Mouse (Mus musculus): Measurements from ENCODE around the gene Eipr1. TPM values are rescaled to one million over a fixed set of nuclear protein-coding genes. Genes with fewer than 3 reads are reported as not detected.

Eipr1 gene
- total RNA-seq, 2 experiments from 2014 or later, result 14.8 to 15.5 TPM

DNA sequence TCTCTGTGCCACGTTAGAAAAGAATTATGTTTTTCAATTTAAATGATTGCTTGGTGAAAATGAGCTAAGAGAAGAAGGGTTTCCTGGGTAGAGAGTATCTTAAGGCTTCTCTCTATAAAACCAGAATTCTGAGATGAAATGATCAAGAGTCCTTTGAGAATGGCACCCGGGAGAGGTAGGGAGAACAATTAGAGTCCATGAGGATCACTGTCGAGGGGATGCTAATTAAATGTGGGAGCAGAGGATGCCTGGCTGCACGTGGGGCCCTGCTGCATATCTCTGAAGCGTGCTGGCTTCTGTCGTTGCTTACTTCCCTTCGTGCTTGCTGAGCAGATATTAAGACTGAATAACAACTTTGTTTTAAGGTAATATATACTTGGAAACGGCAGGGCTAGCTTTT, 23.5 kb downstream of the Eipr1 start:
- DNase-seq, result no peak

DNA sequence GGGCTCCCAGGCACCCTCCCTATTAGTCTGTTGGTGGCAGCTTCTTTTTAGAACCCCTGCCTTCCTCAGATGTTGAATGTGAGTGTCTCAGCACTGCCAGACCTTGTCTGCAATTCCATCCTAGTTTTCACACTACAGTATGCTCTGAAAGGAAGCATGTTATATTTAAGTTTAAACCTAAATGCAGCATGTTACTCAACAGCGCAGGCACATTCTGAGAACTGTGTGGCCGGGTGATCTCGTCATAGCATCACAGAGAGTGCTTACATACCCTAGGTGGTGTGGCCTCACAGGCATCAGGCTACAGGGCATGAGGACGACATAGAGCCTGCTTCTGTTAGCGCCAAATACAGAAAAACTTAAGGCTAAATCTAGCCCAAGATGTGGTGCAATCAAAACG, 24.0 kb downstream of the Eipr1 start:
- no peak for DNase-seq

DNA sequence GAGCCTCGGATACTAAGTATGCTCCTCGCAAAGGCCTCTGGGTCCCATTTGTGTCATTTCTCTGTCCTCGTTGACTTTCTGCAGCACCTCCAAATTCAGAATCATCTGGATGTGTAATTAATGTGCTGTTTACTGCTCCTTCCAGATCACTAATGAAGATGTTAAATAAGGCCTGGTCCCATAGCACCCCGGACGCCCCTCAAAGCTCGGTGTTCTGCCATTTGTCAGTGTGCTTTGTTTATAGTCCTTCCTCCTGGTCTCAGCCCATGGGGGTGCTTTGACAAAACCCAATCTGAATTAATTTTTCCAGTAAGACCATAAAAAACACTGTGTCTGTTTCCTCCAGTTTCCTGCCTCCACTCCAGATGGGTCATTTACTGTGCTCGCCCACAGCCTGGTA, 28.6 kb downstream of the Eipr1 start:
- no peak for DNase-seq

DNA sequence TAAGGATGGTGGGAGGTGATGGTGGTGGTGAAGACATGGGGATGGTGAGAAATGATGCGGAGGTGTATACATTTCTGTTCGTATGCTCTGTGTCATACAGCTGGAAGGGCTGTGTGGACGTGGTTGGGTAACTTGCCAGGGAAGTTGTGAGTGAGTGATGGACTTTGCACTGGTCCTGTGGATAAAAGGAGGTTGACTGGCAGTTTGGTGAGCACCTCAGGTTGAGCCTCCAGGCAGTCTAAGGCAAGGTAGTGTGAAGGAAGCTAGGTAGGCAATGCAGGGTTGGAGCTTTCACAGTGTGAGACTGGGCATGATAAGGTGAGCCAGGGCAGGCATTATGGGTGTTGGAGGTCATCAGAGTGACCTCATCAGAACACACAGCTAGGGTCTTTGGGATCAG, 31.0 kb downstream of the Eipr1 start:
- DNase-seq, result no peak

DNA sequence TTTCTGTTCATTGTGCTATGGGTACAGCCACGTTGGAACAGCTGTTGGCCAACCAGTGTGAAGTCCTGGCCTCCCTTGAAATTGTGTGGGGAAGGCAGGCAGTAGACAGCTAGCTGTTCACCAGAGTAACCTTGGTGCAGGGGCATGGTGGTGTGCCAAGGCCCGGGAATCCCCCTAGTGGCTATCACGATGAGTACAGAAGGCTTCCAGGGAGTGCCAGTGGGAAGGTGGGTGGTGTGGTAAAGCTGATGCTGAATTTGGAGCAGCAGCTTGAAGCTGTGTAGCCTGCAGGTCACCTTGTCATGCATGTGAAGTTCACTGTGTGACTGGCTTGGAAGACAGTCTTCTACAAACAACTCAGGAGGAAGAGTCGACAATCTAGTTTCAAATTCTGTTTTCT, 32.8 kb downstream of the Eipr1 start:
- DNase-seq, result peak; percentile 62

DNA sequence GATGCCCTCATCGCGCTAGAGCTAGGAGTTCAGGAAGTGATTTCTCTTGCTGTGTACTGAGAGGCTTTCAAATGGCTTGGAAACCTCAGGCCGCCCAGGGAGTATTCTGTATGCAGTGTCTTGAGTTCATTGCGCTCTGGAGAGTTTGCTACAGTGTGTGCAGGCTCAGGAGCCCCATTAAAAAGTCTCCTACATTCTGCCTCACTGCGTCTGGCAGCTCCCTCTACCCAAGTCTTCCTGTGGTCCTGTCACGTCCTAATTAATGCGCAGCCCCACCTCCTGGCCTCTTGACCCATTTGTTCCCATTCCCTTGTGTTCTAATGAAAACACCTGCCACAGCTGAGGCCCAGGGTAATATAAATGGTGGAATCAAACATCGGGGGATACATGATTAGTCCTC, 33.3 kb downstream of the Eipr1 start:
- DNase-seq, result no peak

DNA sequence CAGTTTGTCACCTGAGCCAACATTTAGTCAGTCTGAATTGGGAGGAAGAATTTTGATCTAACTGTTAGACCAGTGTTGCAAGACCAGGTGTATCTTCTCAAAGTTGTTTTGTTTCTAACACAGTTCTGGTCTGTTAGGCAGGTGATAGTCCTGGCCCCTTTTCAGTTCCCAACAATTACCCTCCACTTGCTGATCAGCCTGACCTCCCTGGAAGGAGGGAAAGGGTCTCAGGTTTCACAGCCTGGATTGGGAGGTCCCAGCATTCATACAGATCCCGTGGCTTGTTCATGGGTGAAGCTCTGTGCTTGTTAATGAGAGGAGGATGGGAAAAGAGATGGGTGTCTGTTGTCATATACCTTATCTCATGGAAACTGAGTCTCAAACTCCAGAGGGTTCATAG, 33.7 kb downstream of the Eipr1 start:
- no peak for DNase-seq

DNA sequence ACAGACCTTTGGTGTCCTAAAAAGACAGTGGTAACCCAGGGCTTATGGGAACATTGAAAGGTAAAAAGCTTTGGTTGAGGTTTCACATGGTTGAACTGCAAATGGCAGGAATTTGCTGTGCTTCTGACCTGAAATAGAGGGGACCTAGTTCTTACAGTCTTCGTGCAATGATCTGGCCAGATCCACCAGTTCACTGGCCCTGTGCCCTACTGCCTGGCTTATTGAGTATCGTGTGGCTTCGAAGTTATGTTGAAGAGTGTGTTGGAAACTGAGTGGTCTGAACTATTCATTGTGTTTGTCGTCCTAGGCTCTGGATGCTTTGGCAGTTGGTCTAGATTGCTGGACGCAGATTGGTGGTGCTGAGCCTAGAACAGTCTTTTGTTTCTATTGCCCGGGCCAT, 34.7 kb downstream of the Eipr1 start:
- DNase-seq, result no peak

DNA sequence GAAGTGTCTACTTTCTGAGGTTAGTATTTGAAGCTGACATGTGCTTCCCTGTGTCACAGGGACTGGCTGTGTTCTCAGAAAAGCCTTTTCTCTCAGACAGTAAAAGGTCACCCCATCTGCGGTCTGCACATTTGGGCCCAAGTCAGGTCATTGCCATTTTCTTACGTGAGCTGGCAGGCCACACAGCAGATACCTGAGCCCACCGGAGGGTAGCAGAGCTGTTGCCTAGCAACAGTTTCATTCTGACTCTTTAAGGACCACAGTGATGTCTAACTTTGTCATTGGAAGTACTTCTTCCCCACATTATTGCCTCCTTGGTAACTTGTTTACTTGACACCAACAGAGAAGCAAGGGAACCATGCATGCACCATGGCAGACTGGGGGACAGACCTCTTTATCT, 41.0 kb downstream of the Eipr1 start:
- DNase-seq, result no peak

DNA sequence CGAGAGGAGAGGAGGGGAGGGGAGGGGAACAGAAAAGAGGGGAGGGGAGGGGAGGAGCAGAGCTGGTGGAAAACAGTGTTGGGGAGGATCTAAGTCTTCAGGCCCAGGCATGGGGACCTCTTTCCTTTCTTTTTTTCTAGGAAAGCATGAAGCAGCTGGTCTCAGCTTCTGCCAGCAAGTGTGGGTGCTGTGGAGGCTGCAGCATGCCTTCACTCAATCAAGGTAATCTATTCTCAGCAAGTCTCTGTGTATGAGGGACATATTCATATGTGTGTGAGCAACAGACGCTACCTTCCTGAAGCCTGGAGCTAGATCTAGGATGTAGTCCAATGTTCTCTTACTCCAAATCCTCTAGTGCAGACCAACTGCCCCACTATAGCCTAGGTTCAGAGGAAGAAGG, 42.1 kb downstream of the Eipr1 start:
- no peak for DNase-seq

DNA sequence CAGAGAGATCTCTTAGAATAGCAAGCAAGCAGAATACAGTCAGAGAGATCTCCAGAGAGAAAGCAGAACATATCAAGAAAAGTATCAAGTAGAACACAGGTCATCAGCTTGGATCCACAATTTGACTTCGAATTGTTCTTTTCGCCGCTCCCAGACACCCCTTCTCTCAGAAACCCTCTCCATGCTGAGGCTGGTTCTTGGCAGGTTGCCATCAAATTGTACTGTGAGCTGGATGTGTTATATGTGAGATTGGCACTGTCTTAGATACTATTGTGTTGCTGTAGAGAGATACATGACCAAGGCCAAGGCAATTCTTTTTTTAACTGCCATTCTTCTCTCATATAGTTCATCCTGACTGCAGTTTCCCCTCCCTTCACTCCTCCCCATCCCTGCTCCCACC, 43.4 kb downstream of the Eipr1 start:
- DNase-seq, result no peak

DNA sequence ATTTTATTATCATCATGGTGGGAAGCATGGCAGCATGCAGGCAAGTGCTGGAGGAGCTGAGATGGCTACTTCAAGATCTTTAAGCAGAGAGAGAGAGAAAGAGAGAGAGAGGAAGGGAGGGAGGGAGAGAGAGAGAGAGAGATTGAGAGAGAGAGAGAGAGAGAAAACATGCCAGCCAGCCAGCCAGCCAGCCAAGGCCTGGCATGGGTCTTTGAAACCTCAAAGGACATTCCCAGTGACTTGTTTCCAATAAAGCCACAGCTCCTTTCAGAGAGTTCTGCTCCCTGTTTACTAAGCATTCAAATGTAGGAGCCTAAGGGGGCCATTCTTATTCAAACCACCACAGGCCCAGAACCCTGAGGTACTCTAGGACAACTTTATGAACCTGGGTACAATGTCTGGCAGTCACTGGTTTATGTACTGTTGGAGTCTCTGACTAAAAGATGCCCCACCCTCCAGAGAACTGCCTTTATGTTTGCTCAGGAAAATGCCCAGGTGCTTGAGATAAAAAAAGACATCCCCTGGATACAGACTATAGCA, 45.3 kb downstream of the Eipr1 start:
- DNase-seq, result no peak

DNA sequence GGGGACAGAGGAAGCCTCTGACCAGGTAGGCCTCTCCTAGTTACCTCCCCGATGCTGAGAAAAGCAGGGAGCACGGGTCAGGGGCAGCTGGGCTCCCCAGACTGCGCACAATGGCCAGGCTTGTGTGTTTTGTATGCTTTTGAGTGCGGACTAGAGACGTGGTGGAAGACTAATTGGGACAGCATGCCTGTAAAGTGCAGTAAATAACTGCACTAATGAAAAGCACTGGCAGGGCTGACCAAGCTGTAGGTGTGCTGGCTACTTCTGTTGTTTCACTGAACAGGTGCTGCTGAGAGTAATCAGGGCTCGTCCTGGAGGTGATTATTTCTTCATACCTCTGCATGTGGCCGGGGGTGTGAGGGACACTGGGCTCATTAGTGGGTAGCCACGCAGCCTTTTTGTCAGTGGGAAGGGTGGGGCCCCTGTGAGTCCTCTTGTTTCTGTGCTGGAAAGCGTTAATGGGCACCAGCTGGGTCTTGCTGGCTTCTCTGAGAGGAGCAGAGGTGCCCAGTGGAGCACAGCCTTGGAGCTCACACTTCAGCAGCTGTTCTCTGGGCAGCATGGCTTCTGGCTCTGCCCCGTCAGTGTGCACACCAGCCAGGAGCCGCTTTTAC, 48.3 kb downstream of the Eipr1 start:
- no peak for DNase-seq

DNA sequence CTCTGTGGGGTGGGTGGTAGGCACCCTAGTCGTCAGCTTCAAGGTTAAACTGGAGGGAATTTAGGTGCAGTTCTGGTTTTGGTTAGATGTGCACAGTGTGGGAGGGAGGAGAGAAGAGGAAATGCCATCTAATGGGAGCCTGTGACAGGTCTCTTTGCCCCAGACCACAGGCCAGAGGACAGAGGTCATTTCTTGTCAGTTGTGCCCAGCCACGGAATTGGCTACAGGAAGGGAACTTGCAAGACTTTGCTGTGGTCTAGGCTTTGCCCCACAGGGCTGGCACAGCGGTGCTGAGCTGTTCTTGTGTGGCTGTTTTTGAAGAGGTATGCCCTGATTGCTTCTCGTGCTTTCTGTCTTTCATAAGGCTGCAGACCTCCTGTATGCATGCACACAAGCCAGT, 48.8 kb downstream of the Eipr1 start:
- DNase-seq, result no peak

DNA sequence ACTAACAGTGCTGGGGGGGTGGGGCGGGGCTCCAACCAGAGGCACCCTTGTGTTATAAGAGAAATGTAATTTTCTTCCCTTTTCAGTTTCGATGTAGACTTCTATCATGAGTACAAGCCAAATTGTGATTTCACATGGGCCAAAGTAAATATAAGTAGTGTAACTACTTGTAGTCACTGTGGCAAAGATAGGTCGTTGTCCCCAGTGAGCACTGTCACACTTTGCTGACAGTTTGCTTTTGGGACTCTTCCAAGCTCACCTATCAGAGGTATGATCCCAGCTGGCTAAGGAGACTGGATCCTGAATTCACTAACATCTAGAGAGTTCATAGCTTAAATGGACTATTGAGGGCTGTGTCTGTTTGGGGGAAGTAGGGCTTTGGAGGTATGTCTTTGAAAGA, 49.3 kb downstream of the Eipr1 start:
- no peak for DNase-seq

DNA sequence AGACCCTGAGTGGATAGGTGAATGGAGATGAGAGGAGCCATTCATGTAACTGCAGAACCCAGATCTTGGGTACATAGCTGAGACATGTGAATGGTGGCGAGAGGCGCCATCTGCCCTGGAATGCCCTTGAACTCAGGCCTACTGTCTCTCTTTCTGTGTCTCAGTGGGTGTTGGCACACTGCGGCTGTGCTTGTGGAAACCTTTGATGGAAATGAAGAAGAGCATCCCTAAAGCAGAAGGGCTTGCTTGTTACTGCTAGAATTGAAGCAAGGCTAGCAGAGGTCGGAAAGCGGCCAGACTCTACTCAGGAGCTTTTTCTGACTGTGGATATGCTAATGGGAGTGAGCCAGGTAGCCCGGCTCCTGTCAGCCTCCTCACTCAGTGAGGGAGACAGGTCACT, 50.1 kb downstream of the Eipr1 start:
- DNase-seq, result no peak

DNA sequence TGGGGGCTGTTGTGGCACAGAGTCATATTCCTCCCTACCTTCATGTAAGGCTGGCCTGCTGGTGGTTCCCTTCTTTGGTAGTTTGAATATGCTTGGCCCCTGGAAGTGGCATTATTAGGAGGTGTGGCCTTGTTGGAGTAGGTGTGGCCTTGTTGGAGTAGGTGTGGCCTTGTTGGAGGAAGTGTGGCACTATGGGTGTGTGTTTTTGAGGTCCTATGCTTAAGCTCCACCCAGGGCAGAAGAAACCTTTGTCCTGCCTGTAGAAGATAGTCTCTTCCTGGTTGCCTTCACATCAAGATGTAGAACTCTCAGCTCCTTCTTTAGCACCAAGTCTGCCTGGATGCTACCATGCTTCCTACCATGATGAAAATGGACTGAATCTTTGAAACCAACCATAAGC, 51.4 kb downstream of the Eipr1 start:
- DNase-seq, result no peak

DNA sequence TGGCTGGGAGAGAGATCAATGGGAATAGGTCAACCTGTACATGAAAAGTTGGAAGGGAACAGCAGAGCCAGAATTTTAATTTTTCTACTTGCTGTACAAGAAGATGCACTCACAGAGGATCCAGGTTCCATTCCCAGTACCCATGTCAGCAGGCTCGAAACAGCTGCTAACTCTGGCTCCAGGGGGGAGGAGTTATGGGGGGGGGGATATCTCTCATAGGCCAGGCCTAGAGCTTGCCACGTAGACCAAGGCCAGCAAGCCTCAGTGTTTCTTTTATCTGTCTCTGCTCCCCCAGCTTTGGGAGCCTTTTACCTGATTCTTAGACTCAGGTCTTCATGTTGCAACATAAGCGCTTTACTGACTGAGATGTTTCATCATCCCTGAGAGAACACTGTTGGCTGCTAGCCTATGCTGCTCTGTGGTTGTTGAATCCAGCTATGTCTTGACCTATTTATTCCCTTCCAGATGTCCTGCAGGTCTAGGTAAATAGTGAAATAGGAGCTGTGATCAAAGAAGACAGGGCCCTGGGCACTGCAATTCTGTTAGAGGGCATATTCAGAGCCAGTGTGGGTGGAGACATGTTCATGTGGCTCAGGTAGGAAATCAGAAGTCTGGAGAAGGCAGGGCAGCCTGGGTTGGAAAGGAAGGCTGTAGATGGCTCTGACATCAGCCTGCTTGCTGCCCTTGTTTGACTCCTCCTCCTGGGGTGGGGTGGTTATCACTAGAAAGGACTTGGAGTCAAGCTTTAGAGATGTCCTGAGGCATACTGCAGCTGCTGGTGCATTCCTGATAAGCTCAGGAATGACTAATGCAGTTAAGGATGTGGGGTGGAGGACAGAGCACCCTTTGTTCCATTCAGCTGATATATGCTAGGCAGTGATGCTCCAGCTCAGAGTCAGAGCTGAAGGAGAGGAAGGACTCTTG, 53.2 kb downstream of the Eipr1 start:
- DNase-seq, result peak; percentile 49

DNA sequence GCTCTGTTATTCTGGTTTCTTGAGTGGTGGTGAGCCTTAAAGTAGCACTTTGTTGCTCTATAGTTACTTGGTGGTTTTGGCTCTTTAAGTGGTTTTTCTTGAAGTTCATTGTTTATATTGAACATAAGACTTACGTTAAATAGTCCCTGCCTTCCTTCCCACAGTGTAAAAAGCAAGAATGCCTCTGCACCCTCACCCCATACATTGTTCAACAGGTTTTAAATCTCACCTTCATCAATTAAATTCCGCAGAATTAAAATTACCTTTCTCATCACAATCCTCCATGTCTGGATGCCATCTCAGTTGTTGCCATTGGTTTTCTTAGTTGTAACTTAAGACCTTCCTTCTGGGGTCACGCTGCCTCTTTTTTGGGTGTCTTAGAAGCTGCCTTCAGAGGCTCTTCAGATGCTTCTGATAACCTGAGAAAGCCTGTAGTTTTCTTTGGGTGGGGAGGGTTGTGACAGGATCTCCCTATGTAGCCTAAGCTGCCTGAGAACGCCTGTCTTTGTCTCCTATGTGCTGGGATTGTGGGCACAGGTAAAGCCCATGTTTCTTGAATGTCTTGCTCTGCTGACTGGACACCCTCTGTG, 57.3 kb downstream of the Eipr1 start:
- no peak for DNase-seq

DNA sequence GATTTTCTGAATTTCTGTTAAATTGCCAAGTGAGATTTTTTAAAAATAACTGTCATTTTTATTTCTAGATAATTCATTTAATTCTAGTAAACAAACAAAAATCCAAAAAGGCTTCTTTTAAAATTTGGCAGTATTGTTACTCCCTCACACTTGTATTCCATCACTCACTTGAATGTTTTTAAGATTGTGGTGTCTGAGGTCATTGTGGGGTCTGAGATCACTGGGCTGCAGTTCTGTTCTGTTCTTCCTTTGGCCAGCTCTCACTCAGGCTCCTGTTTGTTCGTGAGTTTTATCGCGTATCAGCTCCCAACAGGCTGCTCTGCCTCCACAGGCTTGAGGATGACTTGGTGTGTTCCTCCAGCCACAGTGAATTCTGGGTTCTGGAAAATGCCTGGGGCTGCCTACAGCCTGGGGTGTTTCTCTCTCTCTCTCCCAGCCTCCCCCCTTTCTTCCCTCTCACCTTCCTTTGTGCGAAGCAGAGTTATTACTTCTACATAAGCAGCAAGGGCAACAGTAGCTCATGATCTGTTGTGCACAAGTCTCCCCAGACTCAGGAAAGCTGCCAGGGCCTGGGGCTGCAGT, 58.2 kb downstream of the Eipr1 start:
- no peak for DNase-seq

DNA sequence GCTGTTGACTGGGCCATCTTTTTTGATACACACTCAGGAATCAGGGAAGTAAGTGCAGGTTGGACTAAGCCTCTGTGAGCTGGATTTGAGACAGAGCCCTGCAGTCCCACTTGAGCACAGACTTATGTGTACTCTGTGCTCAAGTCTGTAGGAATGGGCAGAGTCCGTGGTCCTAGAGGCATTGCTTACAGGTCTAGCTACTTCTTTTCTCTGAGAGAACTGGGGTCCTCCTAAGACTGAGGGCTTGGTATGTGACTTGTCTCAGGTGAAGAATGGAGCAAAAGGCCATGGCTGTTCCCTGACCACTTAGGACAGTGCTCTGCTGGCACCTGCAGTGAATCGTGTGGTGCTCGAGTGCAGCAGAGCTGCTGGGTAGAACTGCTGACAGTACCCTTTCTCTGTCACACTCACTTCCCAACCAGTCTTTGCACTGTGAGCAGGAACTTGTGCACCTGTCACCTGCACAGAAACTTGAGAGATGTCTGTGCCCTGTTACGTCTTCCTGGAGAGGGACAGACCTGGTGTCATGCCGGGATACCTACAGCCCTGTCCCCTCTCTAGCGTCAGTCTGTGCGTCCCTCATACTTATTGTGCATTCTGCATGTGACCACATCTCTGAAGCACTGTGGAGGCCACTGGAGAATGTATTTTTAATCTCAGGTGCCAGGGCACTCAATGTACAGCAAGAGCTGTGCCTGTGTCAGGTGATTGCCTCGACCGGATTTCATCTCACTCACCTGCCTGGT, 65.3 kb downstream of the Eipr1 start:
- no peak for DNase-seq

DNA sequence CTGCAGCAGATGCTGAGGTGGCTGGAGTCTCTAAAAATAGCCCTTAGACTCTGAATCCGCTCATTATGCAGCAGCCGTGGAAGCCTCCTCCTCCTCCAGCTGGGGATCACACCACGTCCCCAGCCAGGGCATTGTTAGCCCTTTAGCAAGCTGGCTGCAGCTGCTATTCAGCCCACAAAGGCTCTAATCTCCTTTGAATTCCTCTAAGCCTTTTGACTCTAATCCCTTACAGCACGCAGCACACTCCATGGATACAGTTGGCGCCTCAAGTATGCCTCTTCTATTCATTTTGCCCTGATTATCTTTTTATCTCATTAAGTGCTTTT, 65.8 kb downstream of the Eipr1 start:
- DNase-seq, result no peak

Measured in adrenal gland, postnatal 10 days (tissue).